Mouse (Mus musculus): Measurements from ENCODE around the gene Pdilt. TPM values are rescaled to one million over a fixed set of nuclear protein-coding genes. Genes with fewer than 3 reads are reported as not detected.
"Not testable (repeated sequence)": the region's sequence is repeated elsewhere in the genome, so short reads cannot be mapped to it uniquely, and the experiment has no call there.

The Pdilt gene
- polyA plus RNA-seq (2014; fragmentation: Nextera tagmentation; extraction: Ambion mirVana), result 0.45 and 0.47 TPM in 2 replicates

GRCm38 (mm10) chr7:119523389-119523788, at the start of gene Pdilt:
TSS of gene Pdilt (minus strand) at chr7:119523489.
- DNase-seq (ENCODE audit: low spot score) (no peak), ATAC-seq (ENCODE audit: insufficient read depth, low FRiP score, low TSS enrichment) (no peak)
- no peaks in the 10 kb centered on the region for H3K4me1 ChIP-seq (ENCODE audit: control insufficient read depth, insufficient read depth, low read length)
- no peaks in the 10 kb centered on the region for H3K36me3 ChIP-seq (ENCODE audit: control insufficient read depth, insufficient read depth, low read length)
- no peak within 1 kb of the TSS for H3K4me2 ChIP-seq (ENCODE audit: low read depth)
- no peak within 1 kb of the TSS for H3K27ac ChIP-seq (ENCODE audit: low read depth, low read length)
- 79% methylated on average over 4 of the region's 4 CpGs for WGBS
- H3K9me3 ChIP-seq (ENCODE audit: control insufficient read depth, low read length), result no peaks in the 10 kb centered on the region
- H3K9ac ChIP-seq (ENCODE audit: low read length), result no peak within 1 kb of the TSS
- H3K27me3 ChIP-seq (ENCODE audit: control insufficient read depth, insufficient read depth, low read length), result no peaks in the 10 kb centered on the region
- H3K4me3 ChIP-seq (ENCODE audit: low read depth, low read length), result no peak within 1 kb of the TSS

- H3K27me3 ChIP-seq (ENCODE audit: control insufficient read depth, insufficient read depth, low read length); ATAC-seq (ENCODE audit: insufficient read depth, low FRiP score, low TSS enrichment); H3K36me3 ChIP-seq (ENCODE audit: control insufficient read depth, insufficient read depth, low read length); H3K9me3 ChIP-seq (ENCODE audit: control insufficient read depth, low read length); H3K9ac ChIP-seq (ENCODE audit: low read length); H3K27ac ChIP-seq (ENCODE audit: low read depth, low read length); H3K4me3 ChIP-seq (ENCODE audit: low read depth, low read length); H3K4me2 ChIP-seq (ENCODE audit: low read depth); DNase-seq (ENCODE audit: low spot score); H3K4me1 ChIP-seq (ENCODE audit: control insufficient read depth, insufficient read depth, low read length): not testable (repeated sequence)
- WGBS, result 87% methylated on average over 2 of the region's 2 CpGs
Observed at GRCm38 (mm10) chr7:119562476-119562875, 39.2 kb upstream of the Pdilt start.

GRCm38 (mm10) chr7:119561441-119561840, 38.2 kb upstream of the Pdilt start:
- H3K4me3 ChIP-seq (ENCODE audit: low read depth, low read length), result no peak overlapping the region
- H3K27ac ChIP-seq (ENCODE audit: low read depth, low read length), result no peak overlapping the region
- H3K36me3 ChIP-seq (ENCODE audit: control insufficient read depth, insufficient read depth, low read length), result no peaks in the 10 kb centered on the region
- 68% methylated on average over 4 of the region's 4 CpGs for WGBS
- H3K4me2 ChIP-seq (ENCODE audit: low read depth), result no peak overlapping the region
- H3K27me3 ChIP-seq (ENCODE audit: control insufficient read depth, insufficient read depth, low read length), result no peaks in the 10 kb centered on the region
- H3K9me3 ChIP-seq (ENCODE audit: control insufficient read depth, low read length), result no peaks in the 10 kb centered on the region
- no peaks in the 10 kb centered on the region for H3K4me1 ChIP-seq (ENCODE audit: control insufficient read depth, insufficient read depth, low read length)
- ATAC-seq (ENCODE audit: insufficient read depth, low FRiP score, low TSS enrichment), result no peak
- no peak overlapping the region for H3K9ac ChIP-seq (ENCODE audit: low read length)
- no peak for DNase-seq (ENCODE audit: low spot score)

GRCm38 (mm10) chr7:119560452-119560835, 37.2 kb upstream of the Pdilt start:
- no peaks in the 10 kb centered on the region for H3K27me3 ChIP-seq (ENCODE audit: control insufficient read depth, insufficient read depth, low read length)
- no peak for ATAC-seq (ENCODE audit: insufficient read depth, low FRiP score, low TSS enrichment)
- 82% methylated on average over 3 of the region's 3 CpGs for WGBS

GRCm38 (mm10) chr7:119559789-119560451, 36.6 kb upstream of the Pdilt start:
- 76% methylated on average over 3 of the region's 3 CpGs for WGBS
- H3K27ac ChIP-seq (ENCODE audit: low read depth, low read length), result no peak overlapping the region
- DNase-seq (ENCODE audit: low spot score) (no peak), ATAC-seq (ENCODE audit: insufficient read depth, low FRiP score, low TSS enrichment) (no peak)
- H3K4me1 ChIP-seq (ENCODE audit: control insufficient read depth, insufficient read depth, low read length), result no peaks in the 10 kb centered on the region
- no peak overlapping the region for H3K4me3 ChIP-seq (ENCODE audit: low read depth, low read length)
- no peaks in the 10 kb centered on the region for H3K27me3 ChIP-seq (ENCODE audit: control insufficient read depth, insufficient read depth, low read length)
- H3K4me2 ChIP-seq (ENCODE audit: low read depth), result no peak overlapping the region
- no peaks in the 10 kb centered on the region for H3K9me3 ChIP-seq (ENCODE audit: control insufficient read depth, low read length)
- no peak overlapping the region for H3K9ac ChIP-seq (ENCODE audit: low read length)
- H3K36me3 ChIP-seq (ENCODE audit: control insufficient read depth, insufficient read depth, low read length), result no peaks in the 10 kb centered on the region

More at GRCm38 (mm10) chr7:119560452-119560835, 37.2 kb upstream of the Pdilt start:
- Histone ChIP-seq H3K4me1 (ENCODE audit: control insufficient read depth, insufficient read depth, low read length) (no peaks in the 10 kb centered on the region), H3K27ac (ENCODE audit: low read depth, low read length) (no peak overlapping the region), H3K36me3 (ENCODE audit: control insufficient read depth, insufficient read depth, low read length) (no peaks in the 10 kb centered on the region), H3K4me3 (ENCODE audit: low read depth, low read length) (no peak overlapping the region), H3K9me3 (ENCODE audit: control insufficient read depth, low read length) (no peaks in the 10 kb centered on the region), H3K4me2 (ENCODE audit: low read depth) (no peak overlapping the region), H3K9ac (ENCODE audit: low read length) (no peak overlapping the region)
- no peak for DNase-seq (ENCODE audit: low spot score)

GRCm38 (mm10) chr7:119554040-119554439, 30.8 kb upstream of the Pdilt start, which contains the start of gene Acsm2:
TSS of gene Acsm2 (plus strand) at chr7:119554340.
- DNase-seq (ENCODE audit: low spot score) (no peak), ATAC-seq (ENCODE audit: insufficient read depth, low FRiP score, low TSS enrichment) (no peak)
- no peak within 1 kb of the TSS for H3K4me3 ChIP-seq (ENCODE audit: low read depth, low read length)
- H3K27ac ChIP-seq (ENCODE audit: low read depth, low read length), result no peak within 1 kb of the TSS
- no peaks in the 10 kb centered on the region for H3K9me3 ChIP-seq (ENCODE audit: control insufficient read depth, low read length)
- H3K27me3 ChIP-seq (ENCODE audit: control insufficient read depth, insufficient read depth, low read length), result no peaks in the 10 kb centered on the region
- H3K4me1 ChIP-seq (ENCODE audit: control insufficient read depth, insufficient read depth, low read length), result no peaks in the 10 kb centered on the region
- no peaks in the 10 kb centered on the region for H3K36me3 ChIP-seq (ENCODE audit: control insufficient read depth, insufficient read depth, low read length)
- H3K9ac ChIP-seq (ENCODE audit: low read length), result no peak within 1 kb of the TSS
- 79% methylated on average over 1 of the region's 1 CpGs for WGBS
- no peak within 1 kb of the TSS for H3K4me2 ChIP-seq (ENCODE audit: low read depth)

- Histone ChIP-seq H3K27me3 (ENCODE audit: control insufficient read depth, insufficient read depth, low read length) (no peaks in the 10 kb centered on the region), H3K9ac (ENCODE audit: low read length) (no peak overlapping the region), H3K27ac (ENCODE audit: low read depth, low read length) (no peak overlapping the region), H3K4me1 (ENCODE audit: control insufficient read depth, insufficient read depth, low read length) (no peaks in the 10 kb centered on the region), H3K9me3 (ENCODE audit: control insufficient read depth, low read length) (no peaks in the 10 kb centered on the region), H3K4me2 (ENCODE audit: low read depth) (no peak overlapping the region), H3K4me3 (ENCODE audit: low read depth, low read length) (no peak overlapping the region), H3K36me3 (ENCODE audit: control insufficient read depth, insufficient read depth, low read length) (no peaks in the 10 kb centered on the region)
- ATAC-seq (ENCODE audit: insufficient read depth, low FRiP score, low TSS enrichment) (no peak), DNase-seq (ENCODE audit: low spot score) (no peak)
- WGBS, result 88% methylated on average over 3 of the region's 3 CpGs
Observed at GRCm38 (mm10) chr7:119550471-119551222, 27.4 kb upstream of the Pdilt start.

GRCm38 (mm10) chr7:119545572-119545971, 22.3 kb upstream of the Pdilt start:
- Histone ChIP-seq H3K36me3 (ENCODE audit: control insufficient read depth, insufficient read depth, low read length) (no peaks in the 10 kb centered on the region), H3K4me1 (ENCODE audit: control insufficient read depth, insufficient read depth, low read length) (no peaks in the 10 kb centered on the region), H3K4me2 (ENCODE audit: low read depth) (no peak overlapping the region), H3K27me3 (ENCODE audit: control insufficient read depth, insufficient read depth, low read length) (no peaks in the 10 kb centered on the region), H3K27ac (ENCODE audit: low read depth, low read length) (no peak overlapping the region), H3K9ac (ENCODE audit: low read length) (no peak overlapping the region), H3K4me3 (ENCODE audit: low read depth, low read length) (no peak overlapping the region), H3K9me3 (ENCODE audit: control insufficient read depth, low read length) (no peaks in the 10 kb centered on the region)
- DNase-seq (ENCODE audit: low spot score) (no peak), ATAC-seq (ENCODE audit: insufficient read depth, low FRiP score, low TSS enrichment) (no peak)

GRCm38 (mm10) chr7:119542445-119542844, 19.2 kb upstream of the Pdilt start:
- DNase-seq (ENCODE audit: low spot score), result no peak

More at GRCm38 (mm10) chr7:119542445-119542844, 19.2 kb upstream of the Pdilt start:
- no peak overlapping the region for H3K4me2 ChIP-seq (ENCODE audit: low read depth)
- H3K27me3 ChIP-seq (ENCODE audit: control insufficient read depth, insufficient read depth, low read length), result no peaks in the 10 kb centered on the region
- no peaks in the 10 kb centered on the region for H3K9me3 ChIP-seq (ENCODE audit: control insufficient read depth, low read length)
- H3K9ac ChIP-seq (ENCODE audit: low read length), result no peak overlapping the region
- H3K4me3 ChIP-seq (ENCODE audit: low read depth, low read length), result no peak overlapping the region
- no peaks in the 10 kb centered on the region for H3K36me3 ChIP-seq (ENCODE audit: control insufficient read depth, insufficient read depth, low read length)
- no peak overlapping the region for H3K27ac ChIP-seq (ENCODE audit: low read depth, low read length)
- 83% methylated on average over 2 of the region's 2 CpGs for WGBS
- no peaks in the 10 kb centered on the region for H3K4me1 ChIP-seq (ENCODE audit: control insufficient read depth, insufficient read depth, low read length)
- ATAC-seq (ENCODE audit: insufficient read depth, low FRiP score, low TSS enrichment), result no peak
